Mouse (Mus musculus) olfactory bulb, adult 2 months (tissue): ENCODE data around the gene Atp11a.

Source experiments
- CTCF ChIP-seq: fragments of 200-500 bp; IDR thresholded peaks from 2 replicates; pipeline ENCODE4 v1.5.1; 2012; ENCODE audit warnings: low read depth, mild to moderate bottlenecking, low read length, moderate library complexity; ENCODE audit not compliant: insufficient read depth
- POLR2A ChIP-seq: fragments of 200-500 bp; IDR thresholded peaks from 2 replicates; pipeline ENCODE4 v1.6.1; 2012; ENCODE audit warnings: mild to moderate bottlenecking, low read depth, low read length, moderate library complexity; ENCODE audit not compliant: insufficient read depth

DNA sequence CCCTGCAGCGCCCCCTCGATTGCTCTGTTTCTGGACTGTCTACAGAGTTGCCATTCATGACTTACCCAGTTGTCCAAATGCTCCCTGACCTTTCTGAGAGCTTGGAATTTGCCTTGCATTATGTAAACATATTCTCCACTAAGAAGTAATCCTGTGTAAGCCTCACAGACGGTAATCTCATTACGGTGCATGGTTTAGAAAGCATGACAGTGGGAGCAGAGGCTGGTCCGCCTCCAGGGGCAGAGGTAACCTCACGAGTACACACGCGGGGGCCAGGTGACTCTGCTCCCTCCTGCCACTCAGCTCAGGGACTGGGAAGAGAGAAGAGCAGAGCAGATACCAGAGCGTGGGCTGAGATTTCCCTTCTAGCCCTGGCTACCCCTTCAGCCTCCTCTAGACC lies 37.7 kb upstream of the Atp11a start:
- no peak for TF ChIP-seq POLR2A
- no peak for TF ChIP-seq CTCF
